Mouse (Mus musculus) embryonic stem cell, embryonic (primary cell): ENCODE measurements around the gene 4933427D14Rik.
"Not testable (repeated sequence)": the region's sequence is repeated elsewhere in the genome, so short reads cannot be mapped to it uniquely, and the experiment has no call there.

Source experiments
- CTCF ChIA-PET, 4 experiments: fragments of 300-600 bp in 2 of 4; fragments of 350-600 bp in 2 of 4; sonication (Branson Sonifier 250); formaldehyde crosslinking; loops; one replicate each; lab custom pipeline; 2022; ENCODE audit warnings: inconsistent platforms in 2 of 4; lab: Charles Lee
- POLR2A ChIA-PET, 4 experiments: fragments of 300-600 bp in 2 of 4; fragments of 350-600 bp in 2 of 4; sonication (Branson Sonifier 250); formaldehyde crosslinking; loops; one replicate each; lab custom pipeline; 2022; ENCODE audit warnings: antibody characterized with exemption in 4 of 4, inconsistent platforms in 1 of 4; lab: Charles Lee

Gene 4933427D14Rik

GRCm38 (mm10) chr11:72214591-72215409 is 7.5 kb upstream of the 4933427D14Rik start:
- POLR2A ChIA-PET, result no interaction called here
- CTCF ChIA-PET, result no interaction called here

GRCm38 (mm10) chr11:72207834-72208377 is 647 bp upstream of the 4933427D14Rik start:
- CTCF ChIA-PET, result interaction anchor here in 1 of 4 experiments (1.6 to 2.1 kb wide), 2 partner anchors 13 to 104 kb away, joined by 4 to 6 read pairs; no protein-coding TSS in a partner anchor
- POLR2A ChIA-PET, result interaction anchor here in 2 of 4 experiments (0.5 to 2.5 kb wide), 4 partner anchors 13 to 79 kb away, joined by 3 to 10 read pairs (median 4); no protein-coding TSS in a partner anchor

- POLR2A ChIA-PET, result interaction anchor here in 3 of 4 experiments (0.6 to 3.5 kb wide), 23 partner anchors 11 to 1202 kb away, joined by 3 to 21 read pairs (median 4); partner anchors contain the start of genes Ggt6 (in 1 of the 3), Smtnl2 (in 1 of the 3) and Xaf1 (in 1 of the 3)
- CTCF ChIA-PET, result interaction anchor here in 3 of 4 experiments (0.5 to 2.2 kb wide), 14 partner anchors 14 to 223 kb away, joined by 3 to 13 read pairs (median 4); no protein-coding TSS in a partner anchor
Observed at GRCm38 (mm10) chr11:72206341-72207203, 687 bp downstream of the 4933427D14Rik start, which contains the start of gene Gm43951. Gm43951 (minus strand) TSS chr11:72206840.

- POLR2A ChIA-PET, result interaction anchor here in 2 of 4 experiments (0.5 to 3.5 kb wide), 6 partner anchors 9 to 137 kb away, joined by 3 to 21 read pairs (median 6); partner anchors contain the start of gene Xaf1 (in 1 of the 2)
- CTCF ChIA-PET, result interaction anchor here in 3 of 4 experiments (0.8 to 2.2 kb wide), 6 partner anchors 16 to 224 kb away, joined by 3 to 13 read pairs (median 6); no protein-coding TSS in a partner anchor
Observed at GRCm38 (mm10) chr11:72205256-72205655, 2.0 kb downstream of the 4933427D14Rik start.

- POLR2A ChIA-PET, result interaction anchor here in 3 of 4 experiments (0.6 to 1.3 kb wide), 3 partner anchors 12 to 139 kb away, joined by 3 read pairs; no protein-coding TSS in a partner anchor
- CTCF ChIA-PET, result interaction anchor here in 2 of 4 experiments (0.8 to 1.2 kb wide), 4 partner anchors 17 to 90 kb away, joined by 3 read pairs; no protein-coding TSS in a partner anchor
Observed at GRCm38 (mm10) chr11:72203440-72203839, 3.8 kb downstream of the 4933427D14Rik start.

- ChIA-PET POLR2A (interaction anchor here in 2 of 4 experiments (0.7 to 3.8 kb wide), 5 partner anchors 9 to 105 kb away, joined by 3 to 21 read pairs (median 3); partner anchors contain the start of genes 4933427D14Rik (in 2 of the 2), Gm43951 (in 2 of the 2) and Txndc17 (in 1 of the 2)), CTCF (no interaction called here)
Observed at GRCm38 (mm10) chr11:72196506-72196905, 10.8 kb downstream of the 4933427D14Rik start.

GRCm38 (mm10) chr11:72194259-72194658 is 13.0 kb downstream of the 4933427D14Rik start:
- CTCF ChIA-PET, result interaction anchor here in 1 of 4 experiments (0.7 kb wide), 1 partner anchor 1947 kb away, joined by 3 read pairs; no protein-coding TSS in a partner anchor
- POLR2A ChIA-PET, result interaction anchor here in 1 of 4 experiments (0.7 to 3.8 kb wide), 4 partner anchors 11 to 342 kb away, joined by 3 to 21 read pairs (median 7); partner anchors contain the start of genes 4933427D14Rik, Gm43951 and Txndc17

GRCm38 (mm10) chr11:72190857-72191256 is 16.4 kb downstream of the 4933427D14Rik start:
- POLR2A ChIA-PET, result interaction anchor here in 1 of 4 experiments (0.5 to 0.6 kb wide), 2 partner anchors 125 to 152 kb away, joined by 3 read pairs; no protein-coding TSS in a partner anchor
- CTCF ChIA-PET, result no interaction called here

- ChIA-PET CTCF (interaction anchor here in 2 of 4 experiments (0.7 to 1.6 kb wide), 2 partner anchors 132 to 158 kb away, joined by 3 to 5 read pairs; no protein-coding TSS in a partner anchor), POLR2A (interaction anchor here in 1 of 4 experiments (0.6 to 0.7 kb wide), 2 partner anchors 182 to 247 kb away, joined by 3 read pairs; no protein-coding TSS in a partner anchor)
Observed at GRCm38 (mm10) chr11:72184252-72184651, 23.0 kb downstream of the 4933427D14Rik start.

GRCm38 (mm10) chr11:72181136-72181535 is 26.1 kb downstream of the 4933427D14Rik start:
- ChIA-PET CTCF (interaction anchor here in 1 of 4 experiments (0.6 kb wide), 2 partner anchors 43 to 414 kb away, joined by 3 read pairs; no protein-coding TSS in a partner anchor), POLR2A (interaction anchor here in 1 of 4 experiments (0.6 kb wide), 1 partner anchor 25 kb away, joined by 3 read pairs; the partner anchor contains the start of gene Gm43951)

GRCm38 (mm10) chr11:72180556-72180955 is 26.7 kb downstream of the 4933427D14Rik start:
- POLR2A ChIA-PET, result no interaction called here
- CTCF ChIA-PET, result interaction anchor here in 2 of 4 experiments (0.6 to 1.1 kb wide), 3 partner anchors 43 to 415 kb away, joined by 3 read pairs; no protein-coding TSS in a partner anchor

- CTCF ChIA-PET, result interaction anchor here in 2 of 4 experiments (1.0 to 1.2 kb wide), 2 partner anchors 32 to 124 kb away, joined by 3 to 4 read pairs; no protein-coding TSS in a partner anchor
- POLR2A ChIA-PET, result interaction anchor here in 2 of 4 experiments (0.5 to 0.9 kb wide), 2 partner anchors 10 to 13 kb away, joined by 4 to 5 read pairs; no protein-coding TSS in a partner anchor
Observed at GRCm38 (mm10) chr11:72176553-72176952, 30.7 kb downstream of the 4933427D14Rik start.

- ChIA-PET CTCF (interaction anchor here in 3 of 4 experiments (0.6 to 1.0 kb wide), 3 partner anchors 32 to 110 kb away, joined by 3 read pairs; no protein-coding TSS in a partner anchor), POLR2A (interaction anchor here in 1 of 4 experiments (0.5 kb wide), 1 partner anchor 13 kb away, joined by 5 read pairs; no protein-coding TSS in a partner anchor)
Observed at GRCm38 (mm10) chr11:72175966-72176365, 31.3 kb downstream of the 4933427D14Rik start.

- POLR2A ChIA-PET, result no interaction called here
- CTCF ChIA-PET, result no interaction called here
Observed at GRCm38 (mm10) chr11:72174721-72175120, 32.5 kb downstream of the 4933427D14Rik start.

- POLR2A ChIA-PET, result interaction anchor here in 2 of 4 experiments (0.5 to 1.0 kb wide), 2 partner anchors 33 to 118 kb away, joined by 3 to 13 read pairs; partner anchors contain the start of genes 4933427D14Rik (in 1 of the 2), Gm43951 (in 1 of the 2) and Txndc17 (in 1 of the 2)
- CTCF ChIA-PET, result interaction anchor here in 1 of 4 experiments (0.7 kb wide), 1 partner anchor 48 kb away, joined by 3 read pairs; no protein-coding TSS in a partner anchor
Observed at GRCm38 (mm10) chr11:72173506-72173905, 33.8 kb downstream of the 4933427D14Rik start.

GRCm38 (mm10) chr11:72171906-72172305 is 35.4 kb downstream of the 4933427D14Rik start:
- CTCF ChIA-PET, result not testable (repeated sequence)
- POLR2A ChIA-PET, result interaction anchor here in 1 of 4 experiments (0.6 kb wide), 1 partner anchor 62 kb away, joined by 3 read pairs; no protein-coding TSS in a partner anchor
